Mouse (Mus musculus) C2C12 (cell line): ENCODE data around the gene Creg1. TPM values are rescaled to one million over a fixed set of nuclear protein-coding genes. Genes with fewer than 3 reads are reported as not detected.

Experiments
- H3K27me3 ChIP-seq: one replicate; pipeline ENCODE4 v1.6.1; 2011; ENCODE audit not compliant: control insufficient read depth, insufficient read depth, insufficient read length
- H3K36me3 ChIP-seq: one replicate; pipeline ENCODE4 v1.6.1; 2011; ENCODE audit not compliant: control insufficient read depth, insufficient read depth
- H3K4me3 ChIP-seq: one replicate; pipeline ENCODE4 v1.5.1; 2011; ENCODE audit warnings: mild to moderate bottlenecking, control low read depth; ENCODE audit not compliant: poor library complexity, insufficient read depth, severe bottlenecking
- H3K79me2 ChIP-seq: one replicate; pipeline ENCODE4 v1.6.1; 2011; ENCODE audit not compliant: control insufficient read depth, insufficient read depth
- H3K79me3 ChIP-seq: one replicate; pipeline ENCODE4 v1.6.1; 2011; ENCODE audit warnings: low read depth, control low read depth
- H3ac ChIP-seq: one replicate; pipeline ENCODE3; 2011; ENCODE audit warnings: low read depth; ENCODE audit not compliant: control insufficient read depth, insufficient read length
- CEBPB ChIP-seq: IDR thresholded peaks from one replicate; pipeline ENCODE4 v1.6.1; 2011; ENCODE audit warnings: low read depth, mild to moderate bottlenecking, control low read depth, moderate library complexity
- CTCF ChIP-seq: IDR thresholded peaks from one replicate; pipeline ENCODE4 v1.5.1; 2011; ENCODE audit not compliant: control insufficient read depth, insufficient read depth, insufficient read length
- FOSL1 ChIP-seq: IDR thresholded peaks from one replicate; pipeline ENCODE4 v1.8.0; 2011; ENCODE audit warnings: mild to moderate bottlenecking, low read length; ENCODE audit not compliant: poor library complexity, insufficient read depth, severe bottlenecking
- MAX ChIP-seq: IDR thresholded peaks from one replicate; pipeline ENCODE4 v1.6.1; 2011; ENCODE audit warnings: mild to moderate bottlenecking, control low read depth
- MYOD1 ChIP-seq: IDR thresholded peaks from one replicate; pipeline ENCODE4 v1.6.1; 2011; ENCODE audit warnings: low read depth; ENCODE audit not compliant: control insufficient read depth, insufficient read length
- MYOG ChIP-seq: IDR thresholded peaks from one replicate; pipeline ENCODE4 v1.6.1; 2011; ENCODE audit not compliant: control insufficient read depth, insufficient read length; ENCODE audit errors: extremely low read depth
- USF1 ChIP-seq: IDR thresholded peaks from one replicate; pipeline ENCODE4 v1.6.1; 2011; ENCODE audit warnings: low read depth, mild to moderate bottlenecking, control low read depth, moderate library complexity
- polyA plus RNA-seq: library from polyadenylated mRNA; unstranded; fragments of >200 nt; fragmentation: generic; extraction: Trizol; gene quantifications from one replicate; pipeline ENCODE4 v1.2.1, GENCODE M21; 2012; ENCODE audit warnings: missing spikeins

The Creg1 gene
- polyA plus RNA-seq, 1 experiment: 21.2 TPM

DNA sequence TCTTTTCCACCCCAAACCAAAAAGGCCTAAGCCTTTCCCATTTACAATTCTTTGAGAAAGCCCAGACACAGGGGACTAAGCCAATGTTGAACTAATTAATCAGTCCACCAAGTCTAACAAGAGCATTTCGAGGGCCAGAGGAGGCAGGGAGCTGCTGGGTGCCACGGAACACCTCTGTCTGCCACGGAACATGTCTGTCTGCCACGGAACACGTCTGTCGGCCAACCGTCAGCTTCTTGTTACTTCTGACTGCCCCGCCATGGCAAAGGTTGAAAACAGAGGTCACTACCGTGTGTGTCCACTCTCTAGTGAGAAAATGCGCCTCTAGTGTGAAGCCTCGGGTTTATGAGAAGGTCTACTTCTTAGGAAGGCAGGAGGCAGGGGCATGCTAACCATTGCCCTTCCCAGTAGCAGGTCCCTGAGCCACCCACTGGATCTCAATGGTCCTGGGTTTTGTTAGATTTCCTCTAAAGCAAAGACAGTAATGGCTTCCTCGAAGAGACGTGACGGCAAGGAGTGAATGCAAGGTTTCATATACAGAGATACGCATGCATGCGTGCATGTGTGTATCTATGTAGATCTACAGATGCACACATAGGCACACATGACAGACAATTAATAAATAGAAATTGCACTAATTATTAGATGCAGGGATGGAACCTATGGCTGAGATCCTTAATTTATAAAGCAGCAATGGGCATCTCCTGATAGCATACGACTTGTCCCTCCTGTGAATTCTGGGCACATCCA is 27.1 kb downstream of the Creg1 start:
- Histone ChIP-seq H3K36me3 (no peaks in the 10 kb centered on the region), H3K79me3 (no peaks in the 10 kb centered on the region), H3ac (no peak overlapping the region), H3K4me3 (no peak overlapping the region), H3K27me3 (no peaks in the 10 kb centered on the region), H3K79me2 (no peaks in the 10 kb centered on the region)
- TF ChIP-seq FOSL1 (no peak), MYOG (no peak), CTCF (no peak), MAX (no peak), MYOD1 (no peak), USF1 (no peak), CEBPB (no peak)

DNA sequence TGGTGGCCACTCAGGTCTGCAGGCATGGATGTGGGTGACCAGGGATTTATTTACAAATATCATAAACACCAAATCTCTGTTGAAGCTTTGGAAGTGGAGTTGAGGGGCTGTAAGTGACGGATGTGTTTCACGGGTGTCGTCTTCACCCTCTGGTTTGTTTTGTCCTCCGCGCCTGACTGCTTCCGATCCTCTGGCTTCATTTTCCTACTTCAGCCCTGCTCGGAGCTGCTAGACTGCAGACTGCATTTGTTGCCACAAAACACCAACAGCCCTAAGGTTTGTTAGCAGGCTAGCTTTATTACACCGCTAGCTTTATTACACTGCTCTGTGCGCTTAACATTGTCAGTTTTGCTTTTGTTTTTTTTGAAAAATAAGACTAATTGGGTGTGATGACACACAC is 27.9 kb downstream of the Creg1 start:
- H3ac ChIP-seq: no peak overlapping the region
- H3K4me3 ChIP-seq: no peak overlapping the region
- no peaks in the 10 kb centered on the region for H3K79me2 ChIP-seq
- no peaks in the 10 kb centered on the region for H3K27me3 ChIP-seq
- H3K36me3 ChIP-seq: no peaks in the 10 kb centered on the region
- no peaks in the 10 kb centered on the region for H3K79me3 ChIP-seq
- TF ChIP-seq FOSL1 (no peak), USF1 (no peak), MYOD1 (no peak), CTCF (no peak), MYOG (no peak)

- Histone ChIP-seq H3K79me3 (no peaks in the 10 kb centered on the region), H3K27me3 (no peaks in the 10 kb centered on the region)
These were observed 38.3 kb downstream of the Creg1 start for GRCm38 (mm10) chr1:165801709-165802310.

DNA sequence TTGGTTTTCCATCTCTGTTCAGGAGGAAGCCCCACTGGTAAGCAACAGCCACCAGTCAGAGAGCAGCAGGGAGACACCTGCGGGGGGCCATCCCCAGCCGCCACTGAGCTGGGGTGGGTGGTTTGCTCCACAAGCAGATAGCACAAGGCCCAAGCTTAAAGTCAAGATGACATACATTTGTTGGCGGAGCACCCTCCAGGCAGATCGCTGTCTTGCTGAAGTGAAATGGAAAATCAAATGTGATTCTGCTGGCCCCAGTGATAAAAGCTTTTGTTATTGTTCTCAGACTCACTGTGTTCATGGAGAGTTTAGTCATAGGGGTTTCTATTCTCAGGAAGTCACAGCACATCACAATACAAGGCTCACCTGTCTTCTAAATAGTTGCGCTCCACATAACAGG is 39.6 kb downstream of the Creg1 start:
- H3K27me3 ChIP-seq: no peaks in the 10 kb centered on the region
- no peaks in the 10 kb centered on the region for H3K79me3 ChIP-seq
- no peak overlapping the region for H3ac ChIP-seq
- H3K4me3 ChIP-seq: no peak overlapping the region
- no peak for TF ChIP-seq MYOG
- no peak for TF ChIP-seq USF1
- no peak for TF ChIP-seq FOSL1
- no peak for TF ChIP-seq MAX
- no peak for TF ChIP-seq CEBPB
- no peak for TF ChIP-seq CTCF
- TF ChIP-seq MYOD1: no peak
- no peaks in the 10 kb centered on the region for H3K36me3 ChIP-seq
- no peaks in the 10 kb centered on the region for H3K79me2 ChIP-seq

More at GRCm38 (mm10) chr1:165801709-165802310, 38.3 kb downstream of the Creg1 start:
- TF ChIP-seq MYOG (no peak), FOSL1 (no peak), MAX (no peak), USF1 (no peak), CEBPB (no peak), MYOD1 (no peak), CTCF (no peak)
- Histone ChIP-seq H3K4me3 (no peak overlapping the region), H3K36me3 (no peaks in the 10 kb centered on the region), H3ac (no peak overlapping the region), H3K79me2 (no peaks in the 10 kb centered on the region)

- H3K36me3 ChIP-seq: no peaks in the 10 kb centered on the region
- no peaks in the 10 kb centered on the region for H3K79me3 ChIP-seq
- no peaks in the 10 kb centered on the region for H3K79me2 ChIP-seq
- H3K4me3 ChIP-seq: no peak overlapping the region
- no peaks in the 10 kb centered on the region for H3K27me3 ChIP-seq
- TF ChIP-seq FOSL1 (no peak), CEBPB (no peak), USF1 (no peak), MAX (no peak), MYOD1 (no peak), CTCF (no peak), MYOG (no peak)
- H3ac ChIP-seq: no peak overlapping the region
These were observed 40.6 kb downstream of the Creg1 start for GRCm38 (mm10) chr1:165804133-165804532.

- H3K27me3 ChIP-seq: no peaks in the 10 kb centered on the region
- no peak overlapping the region for H3ac ChIP-seq
- H3K79me2 ChIP-seq: no peaks in the 10 kb centered on the region
- no peak overlapping the region for H3K4me3 ChIP-seq
- H3K36me3 ChIP-seq: no peaks in the 10 kb centered on the region
- no peaks in the 10 kb centered on the region for H3K79me3 ChIP-seq
- TF ChIP-seq MYOG (no peak), MAX (no peak), MYOD1 (no peak), CEBPB (no peak), USF1 (no peak), CTCF (no peak), FOSL1 (no peak)
These were observed 47.1 kb downstream of the Creg1 start for GRCm38 (mm10) chr1:165810633-165811032.
